Mouse (Mus musculus) liver, embryonic 15.5 days (tissue): ENCODE results near the gene Elk1. TPM values are rescaled to one million over a fixed set of nuclear protein-coding genes. Genes with fewer than 3 reads are reported as not detected.

Experiments
- ATAC-seq: fragments of 200-750 bp; cut with Nextera tagmentation; 2 replicates; pipeline ENCODE4 v1.8.0; 2017; ENCODE audit warnings: moderate number of reproducible peaks, mild to moderate bottlenecking, moderate library complexity; ENCODE audit not compliant: insufficient read depth
- H3K27ac ChIP-seq: fragments of 300-500 bp; sonication (generic); replicated peaks from 2 replicates; pipeline ENCODE4 v1.5.1; 2015; ENCODE audit warnings: mild to moderate bottlenecking, inconsistent platforms
- H3K27me3 ChIP-seq: fragments of 300-500 bp; sonication (generic); 2 replicates; pipeline ENCODE4 v1.6.1; 2015; ENCODE audit warnings: mild to moderate bottlenecking, inconsistent platforms
- H3K36me3 ChIP-seq: fragments of 300-500 bp; sonication (generic); replicated peaks from 2 replicates; pipeline ENCODE4 v1.6.1; 2015; ENCODE audit warnings: moderate library complexity, mild to moderate bottlenecking, inconsistent platforms
- H3K4me1 ChIP-seq: fragments of 300-500 bp; sonication (generic); replicated peaks from 2 replicates; pipeline ENCODE4 v1.6.1; 2015; ENCODE audit warnings: inconsistent platforms
- H3K4me2 ChIP-seq: fragments of 300-500 bp; sonication (generic); 2 replicates; pipeline ENCODE4 v1.6.1; 2015; ENCODE audit warnings: moderate library complexity, mild to moderate bottlenecking, inconsistent platforms
- H3K4me3 ChIP-seq: fragments of 300-500 bp; sonication (generic); replicated peaks from 2 replicates; pipeline ENCODE4 v1.5.1; 2015; ENCODE audit warnings: mild to moderate bottlenecking, inconsistent platforms
- H3K9ac ChIP-seq: fragments of 300-500 bp; sonication (generic); 2 replicates; pipeline ENCODE4 v1.6.1; 2015; ENCODE audit warnings: moderate library complexity, mild to moderate bottlenecking, inconsistent platforms
- H3K9me3 ChIP-seq: fragments of 300-500 bp; sonication (generic); replicated peaks from 2 replicates; pipeline ENCODE4 v1.6.1; 2016; ENCODE audit warnings: inconsistent platforms
- WGBS: fragments of 180-500 bp; shearing (Covaris S2); methylation state at CpG from one replicate; pipeline ENCODE4 v1.1.7; 2015; ENCODE audit warnings: mixed read lengths; ENCODE audit not compliant: insufficient replicate concordance; 5-methylcytosine and 5-hydroxymethylcytosine counted together
- polyA plus RNA-seq: library from polyadenylated mRNA; unstranded; fragments of >200 nt; fragmentation: Nextera tagmentation; extraction: Ambion mirVana; gene quantifications from 2 replicates; pipeline ENCODE4 v1.2.1, GENCODE M21; 2015

Gene Elk1
- 2.2 TPM in 2 replicates for polyA plus RNA-seq

DNA sequence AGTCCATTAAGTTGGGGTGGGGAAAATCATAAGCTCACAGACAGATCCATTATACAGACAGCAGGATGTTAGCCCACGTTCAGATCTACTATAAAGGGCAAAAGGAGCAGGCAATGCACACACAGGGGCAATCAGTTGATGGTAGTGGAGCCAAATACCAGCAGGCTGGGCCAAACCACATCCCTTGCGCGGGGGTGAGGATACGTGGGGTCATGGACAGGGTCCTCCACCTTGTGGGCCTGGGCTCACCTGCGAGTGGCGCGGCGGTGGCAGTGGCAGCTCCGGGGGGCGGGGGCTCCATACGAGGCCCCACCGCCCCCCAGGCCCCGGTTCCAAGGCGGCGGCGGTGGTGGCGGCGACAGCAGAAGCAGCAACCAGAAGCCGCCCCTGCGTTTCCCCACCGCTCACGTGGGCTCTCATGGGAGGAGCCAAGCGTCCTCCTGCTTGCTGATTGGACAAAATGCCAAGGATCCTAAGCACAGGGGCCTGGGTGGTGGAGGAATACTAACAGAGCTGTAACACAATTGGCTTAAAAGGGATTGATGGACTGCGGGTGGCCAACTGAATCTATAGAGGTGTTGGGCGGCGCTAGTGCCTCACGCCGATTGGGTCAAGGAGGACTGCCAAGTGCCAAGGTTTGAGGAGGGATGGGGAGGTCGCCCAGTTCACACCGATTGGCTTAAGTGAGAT lies at the start of gene Elk1:
Gene Elk1, minus strand, starts transcription at position 418 of the 690 bp plus-strand sequence.
- no peak within 1 kb of the TSS for H3K27ac ChIP-seq
- no peaks in the 10 kb centered on the region for H3K9me3 ChIP-seq
- ATAC-seq, result peak; percentile 91
- peak within 1 kb of the TSS; percentile 63 for H3K9ac ChIP-seq
- H3K4me1 ChIP-seq, result peaks cover 6% of the 10 kb centered on the region; the same call in 1 of the 2 replicates
- H3K36me3 ChIP-seq, result no peaks in the 10 kb centered on the region
- peak within 1 kb of the TSS; percentile 69 for H3K4me3 ChIP-seq
- 20% methylated on average over 30 of the region's 30 CpGs for WGBS
- H3K27me3 ChIP-seq, result no peaks in the 10 kb centered on the region
- peak within 1 kb of the TSS; percentile 76 for H3K4me2 ChIP-seq

DNA sequence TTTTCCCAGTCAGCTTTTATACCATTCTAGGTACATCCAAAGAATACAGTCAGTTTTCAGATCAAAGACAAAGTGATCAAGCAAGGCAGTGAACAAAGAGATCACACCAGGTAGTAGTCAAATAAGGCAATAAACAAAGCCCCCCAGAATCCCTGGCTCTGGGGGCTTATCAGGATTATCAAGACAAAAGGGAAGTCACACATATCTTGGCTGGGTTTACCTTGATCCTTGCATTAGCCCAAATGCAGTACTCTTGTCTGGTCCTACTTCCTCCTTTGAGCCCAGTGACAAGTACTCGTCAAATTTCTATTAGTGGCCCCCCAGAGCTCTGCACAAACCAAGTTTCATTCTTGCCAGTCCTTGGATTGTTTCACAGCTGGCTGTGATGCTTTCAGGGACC lies 30.5 kb upstream of the Elk1 start:
- no peak for ATAC-seq
- Histone ChIP-seq H3K4me2 (no peak overlapping the region), H3K4me1 (no peaks in the 10 kb centered on the region), H3K27ac (no peak overlapping the region), H3K9ac (no peak overlapping the region), H3K9me3 (no peaks in the 10 kb centered on the region), H3K36me3 (no peaks in the 10 kb centered on the region), H3K4me3 (no peak overlapping the region), H3K27me3 (no peaks in the 10 kb centered on the region)
- WGBS, result 30% methylated on average over 1 of the region's 1 CpGs

DNA sequence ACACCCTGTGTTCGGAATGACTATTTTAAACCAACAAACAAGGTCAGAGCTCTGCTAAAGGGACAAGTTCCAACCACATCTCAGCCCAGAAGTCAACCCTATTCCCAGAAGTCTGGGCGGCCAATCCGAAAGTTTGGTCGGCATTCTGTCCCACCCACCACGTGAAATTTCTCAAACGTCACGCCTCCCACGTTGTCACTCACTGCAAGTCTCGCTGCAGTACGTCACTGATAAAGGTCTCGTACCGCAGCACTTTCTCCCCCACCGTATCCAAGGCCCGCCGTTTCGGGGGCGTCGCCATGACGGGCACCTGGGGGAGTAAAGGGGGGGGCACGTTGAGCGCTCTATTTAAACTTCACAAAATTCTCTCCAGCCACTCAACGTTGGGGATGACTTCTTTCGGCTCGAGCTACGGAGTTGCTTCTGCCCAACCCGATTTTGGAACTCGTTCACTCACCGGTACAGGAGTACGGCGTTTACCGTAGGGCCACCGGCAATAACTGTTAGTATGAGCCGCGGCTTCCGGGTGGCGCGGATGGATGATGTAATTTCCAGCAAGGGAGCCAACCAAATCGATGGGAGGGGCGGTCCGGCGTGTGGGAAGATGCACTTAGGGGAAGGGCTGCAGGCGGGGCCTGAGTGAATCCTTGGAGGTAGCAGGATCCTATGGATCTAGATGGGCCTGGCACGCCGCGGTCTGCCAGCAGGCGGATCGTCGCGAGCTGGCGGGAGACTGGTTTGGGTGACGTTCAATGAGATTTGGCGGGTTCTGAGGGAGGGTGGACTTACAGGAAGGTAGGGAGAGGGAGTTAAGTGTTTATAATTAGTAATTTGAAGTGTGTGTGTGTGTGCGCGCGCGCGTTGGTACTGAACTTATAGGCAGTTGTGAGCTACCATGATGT lies 11.3 kb upstream of the Elk1 start, which contains the start of gene Uxt:
Gene Uxt, minus strand, starts transcription at position 541 of the 902 bp plus-strand sequence.
- H3K9me3 ChIP-seq, result no peaks in the 10 kb centered on the region
- H3K4me1 ChIP-seq, result peaks cover 3% of the 10 kb centered on the region; the same call in 1 of the 2 replicates
- H3K9ac ChIP-seq, result peak within 1 kb of the TSS; percentile 54
- WGBS, result 16% methylated on average over 57 of the region's 57 CpGs
- ATAC-seq, result peak; percentile 92
- peak within 1 kb of the TSS; percentile 66 for H3K4me2 ChIP-seq
- H3K27me3 ChIP-seq, result no peaks in the 10 kb centered on the region
- H3K36me3 ChIP-seq, result peaks cover 14% of the 10 kb centered on the region
- H3K27ac ChIP-seq, result peak within 1 kb of the TSS; percentile 88
- peak within 1 kb of the TSS; percentile 66 for H3K4me3 ChIP-seq

DNA sequence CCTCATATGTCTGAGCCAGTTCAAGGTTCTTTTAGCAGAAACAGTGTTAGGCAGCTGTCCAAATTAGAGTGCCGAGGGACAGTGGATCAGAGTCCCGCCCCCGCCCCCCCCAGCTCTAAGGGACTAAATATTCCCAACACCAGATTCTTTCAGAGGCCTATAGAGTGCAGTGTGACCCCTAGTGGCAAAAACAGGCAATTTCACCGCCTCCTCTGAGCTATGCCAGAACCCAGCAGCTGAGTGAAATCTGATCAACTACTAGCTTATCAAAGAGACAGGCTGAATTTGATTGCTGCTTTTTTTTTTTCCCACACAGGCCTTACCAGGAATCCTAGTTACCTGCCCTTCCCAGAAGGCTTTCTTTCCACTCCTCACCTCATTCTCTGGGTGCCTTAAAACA lies 4.4 kb downstream of the Elk1 start:
- Histone ChIP-seq H3K9ac (no peak overlapping the region), H3K36me3 (no peaks in the 10 kb centered on the region), H3K4me2 (no peak overlapping the region), H3K4me3 (no peak overlapping the region), H3K27ac (no peak overlapping the region), H3K9me3 (no peaks in the 10 kb centered on the region), H3K27me3 (no peaks in the 10 kb centered on the region), H3K4me1 (peaks cover 5% of the 10 kb centered on the region; the same call in 1 of the 2 replicates)
- ATAC-seq, result no peak
- 6% methylated on average over 4 of the region's 4 CpGs for WGBS

DNA sequence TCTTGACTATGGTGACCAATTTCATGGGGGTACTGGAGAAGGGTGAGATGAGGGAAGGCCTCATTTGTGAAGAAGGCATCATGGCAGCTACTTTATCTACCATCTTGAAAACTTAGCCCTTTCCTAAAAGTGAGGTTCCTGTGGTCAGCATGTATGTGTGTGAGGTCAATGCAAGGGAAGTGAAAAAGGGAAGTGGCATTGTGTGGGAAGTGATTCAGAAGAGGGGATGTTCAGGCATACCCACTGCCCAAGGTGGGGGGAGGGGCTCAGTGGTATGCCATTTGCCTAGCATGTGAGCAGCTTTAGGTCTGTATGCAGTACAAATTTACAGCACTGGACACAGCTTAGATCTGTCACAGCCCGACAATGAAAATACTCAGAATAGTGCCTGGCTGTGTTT lies 18.4 kb downstream of the Elk1 start:
- no peaks in the 10 kb centered on the region for H3K36me3 ChIP-seq
- H3K9ac ChIP-seq, result no peak overlapping the region
- H3K4me3 ChIP-seq, result no peak overlapping the region
- H3K4me1 ChIP-seq, result no peaks in the 10 kb centered on the region
- no peak for ATAC-seq
- H3K4me2 ChIP-seq, result no peak overlapping the region
- WGBS, result 33% methylated on average over 1 of the region's 1 CpGs
- no peaks in the 10 kb centered on the region for H3K27me3 ChIP-seq
- H3K9me3 ChIP-seq, result no peaks in the 10 kb centered on the region
- no peak overlapping the region for H3K27ac ChIP-seq

DNA sequence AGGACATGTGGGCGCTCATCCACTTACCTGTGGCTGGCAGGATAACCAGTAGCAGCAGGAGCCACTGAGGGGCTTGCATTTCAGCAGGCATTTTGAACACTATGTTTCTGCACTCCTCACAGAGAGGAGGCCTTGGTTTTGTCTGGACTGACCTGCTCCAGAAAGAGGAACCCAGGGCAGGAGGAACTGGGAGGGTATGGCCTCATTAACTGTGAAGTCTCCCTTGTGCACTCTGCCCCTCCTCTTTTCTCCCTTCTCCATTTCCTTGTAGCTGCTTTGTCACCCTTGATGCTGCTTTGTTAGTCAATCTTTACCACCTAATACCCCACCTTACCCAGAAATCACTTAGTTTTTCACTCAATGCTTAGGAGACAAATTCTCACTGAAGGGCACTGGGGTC lies 19.0 kb downstream of the Elk1 start, which contains the start of gene Cfp:
Gene Cfp, minus strand, starts transcription at position 192 of the 400 bp plus-strand sequence.
- WGBS, result 41% methylated on average over 1 of the region's 1 CpGs
- Histone ChIP-seq H3K27me3 (no peaks in the 10 kb centered on the region), H3K9me3 (no peaks in the 10 kb centered on the region), H3K4me1 (no peaks in the 10 kb centered on the region), H3K4me2 (no peak within 1 kb of the TSS), H3K27ac (no peak within 1 kb of the TSS; the same call in 1 of the 2 replicates), H3K4me3 (peak within 1 kb of the TSS; percentile 7; the same call in 1 of the 2 replicates), H3K9ac (no peak within 1 kb of the TSS), H3K36me3 (no peaks in the 10 kb centered on the region)
- ATAC-seq, result no peak; the same call in 1 of the 2 replicates

DNA sequence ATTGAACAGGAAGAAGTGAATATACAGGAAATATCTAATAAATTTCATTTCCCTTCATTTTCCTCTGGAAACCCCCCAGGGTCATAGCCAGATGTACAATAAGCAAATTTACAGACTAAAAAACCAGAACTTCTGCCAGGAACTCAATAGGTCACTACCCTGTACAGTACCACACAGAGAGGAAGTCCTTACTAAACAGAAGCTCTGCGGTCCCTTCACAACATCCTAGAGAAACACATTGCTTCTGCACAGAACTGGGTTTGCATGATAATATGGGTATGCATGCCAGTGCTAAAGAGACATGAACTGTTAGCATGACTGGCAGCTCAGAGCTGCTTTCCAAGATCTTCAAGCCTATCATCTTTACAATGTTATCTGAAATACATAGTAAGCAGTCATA lies 20.5 kb downstream of the Elk1 start:
- H3K27me3 ChIP-seq, result no peaks in the 10 kb centered on the region
- no peak overlapping the region for H3K4me3 ChIP-seq
- no peaks in the 10 kb centered on the region for H3K36me3 ChIP-seq
- ATAC-seq, result no peak
- H3K9me3 ChIP-seq, result no peaks in the 10 kb centered on the region
- H3K4me2 ChIP-seq, result no peak overlapping the region
- WGBS, result 24% methylated on average over 1 of the region's 1 CpGs
- no peak overlapping the region for H3K9ac ChIP-seq
- H3K4me1 ChIP-seq, result no peaks in the 10 kb centered on the region
- H3K27ac ChIP-seq, result no peak overlapping the region

DNA sequence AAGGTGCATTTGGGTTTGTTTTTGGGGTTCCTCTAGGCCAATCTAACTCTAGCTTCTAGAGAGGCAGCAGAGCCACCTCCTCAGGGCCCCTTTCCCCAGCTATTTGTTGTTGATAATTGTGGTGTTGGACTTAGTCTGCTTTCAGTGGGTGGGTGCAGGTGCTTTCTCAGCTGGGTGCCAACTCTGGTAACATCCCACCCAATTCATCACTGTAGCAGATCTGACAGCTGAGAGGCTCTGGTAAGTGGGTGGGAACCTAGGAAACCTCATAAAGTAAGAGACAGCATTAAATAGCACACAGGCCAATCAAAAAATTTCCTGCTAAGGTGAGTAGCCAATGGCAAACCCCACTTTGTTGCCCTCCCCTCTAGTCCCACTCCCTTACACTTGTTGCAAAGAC lies 25.4 kb downstream of the Elk1 start:
- no peaks in the 10 kb centered on the region for H3K36me3 ChIP-seq
- peaks cover 25% of the 10 kb centered on the region for H3K27me3 ChIP-seq
- no peak overlapping the region for H3K4me3 ChIP-seq
- no peaks in the 10 kb centered on the region for H3K9me3 ChIP-seq
- H3K27ac ChIP-seq, result no peak overlapping the region
- no peaks in the 10 kb centered on the region for H3K4me1 ChIP-seq
- H3K9ac ChIP-seq, result no peak overlapping the region
- no peak for ATAC-seq
- no peak overlapping the region for H3K4me2 ChIP-seq

GRCm38 (mm10) chrX:20923506-20923905 lies 26.9 kb downstream of the Elk1 start:
- Histone ChIP-seq H3K27me3 (peaks cover 40% of the 10 kb centered on the region), H3K27ac (no peak overlapping the region), H3K36me3 (no peaks in the 10 kb centered on the region), H3K4me3 (no peak overlapping the region), H3K9ac (no peak overlapping the region), H3K4me2 (no peak overlapping the region), H3K4me1 (no peaks in the 10 kb centered on the region), H3K9me3 (no peaks in the 10 kb centered on the region)
- 45% methylated on average over 1 of the region's 1 CpGs for WGBS
- ATAC-seq, result no peak

DNA sequence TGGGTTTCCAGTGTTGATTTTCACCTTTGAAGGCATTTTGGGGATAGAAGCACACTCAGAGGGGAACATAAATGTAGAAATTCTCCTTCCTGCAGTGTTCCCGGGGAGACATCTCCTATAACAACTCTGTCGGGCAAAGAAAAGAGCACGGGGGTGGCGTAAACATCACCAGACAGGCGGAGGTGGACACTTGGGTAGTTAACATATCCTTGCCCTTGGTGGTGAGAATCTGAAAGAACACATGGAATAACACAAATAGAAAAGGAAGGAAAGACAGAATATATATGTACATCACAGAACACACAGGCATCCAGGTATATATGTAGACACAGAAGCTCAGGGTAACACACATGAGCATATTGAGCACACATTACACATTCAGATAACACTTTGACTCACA lies 29.0 kb downstream of the Elk1 start:
- no peak overlapping the region for H3K4me3 ChIP-seq
- H3K9ac ChIP-seq, result no peak overlapping the region
- WGBS, result 39% methylated on average over 5 of the region's 5 CpGs
- no peaks in the 10 kb centered on the region for H3K4me1 ChIP-seq
- no peaks in the 10 kb centered on the region for H3K36me3 ChIP-seq
- H3K27ac ChIP-seq, result no peak overlapping the region
- peaks cover 48% of the 10 kb centered on the region for H3K27me3 ChIP-seq
- H3K9me3 ChIP-seq, result no peaks in the 10 kb centered on the region
- no peak overlapping the region for H3K4me2 ChIP-seq
- no peak for ATAC-seq

GRCm38 (mm10) chrX:20920844-20921364 lies 29.5 kb downstream of the Elk1 start, which contains the start of gene Syn1:
TSS of gene Syn1 (minus strand) at chrX:20921004.
- H3K4me1 ChIP-seq, result no peaks in the 10 kb centered on the region
- H3K9ac ChIP-seq, result no peak within 1 kb of the TSS
- no peaks in the 10 kb centered on the region for H3K36me3 ChIP-seq
- H3K4me3 ChIP-seq, result peak within 1 kb of the TSS; percentile 36
- no peaks in the 10 kb centered on the region for H3K9me3 ChIP-seq
- ATAC-seq, result peak; percentile 63
- H3K4me2 ChIP-seq, result peak within 1 kb of the TSS; percentile 56
- H3K27me3 ChIP-seq, result peaks cover 48% of the 10 kb centered on the region
- WGBS, result 18% methylated on average over 44 of the region's 44 CpGs
- no peak within 1 kb of the TSS for H3K27ac ChIP-seq
